Mouse (Mus musculus): Measurements from ENCODE around the gene Hlx.

DNA sequence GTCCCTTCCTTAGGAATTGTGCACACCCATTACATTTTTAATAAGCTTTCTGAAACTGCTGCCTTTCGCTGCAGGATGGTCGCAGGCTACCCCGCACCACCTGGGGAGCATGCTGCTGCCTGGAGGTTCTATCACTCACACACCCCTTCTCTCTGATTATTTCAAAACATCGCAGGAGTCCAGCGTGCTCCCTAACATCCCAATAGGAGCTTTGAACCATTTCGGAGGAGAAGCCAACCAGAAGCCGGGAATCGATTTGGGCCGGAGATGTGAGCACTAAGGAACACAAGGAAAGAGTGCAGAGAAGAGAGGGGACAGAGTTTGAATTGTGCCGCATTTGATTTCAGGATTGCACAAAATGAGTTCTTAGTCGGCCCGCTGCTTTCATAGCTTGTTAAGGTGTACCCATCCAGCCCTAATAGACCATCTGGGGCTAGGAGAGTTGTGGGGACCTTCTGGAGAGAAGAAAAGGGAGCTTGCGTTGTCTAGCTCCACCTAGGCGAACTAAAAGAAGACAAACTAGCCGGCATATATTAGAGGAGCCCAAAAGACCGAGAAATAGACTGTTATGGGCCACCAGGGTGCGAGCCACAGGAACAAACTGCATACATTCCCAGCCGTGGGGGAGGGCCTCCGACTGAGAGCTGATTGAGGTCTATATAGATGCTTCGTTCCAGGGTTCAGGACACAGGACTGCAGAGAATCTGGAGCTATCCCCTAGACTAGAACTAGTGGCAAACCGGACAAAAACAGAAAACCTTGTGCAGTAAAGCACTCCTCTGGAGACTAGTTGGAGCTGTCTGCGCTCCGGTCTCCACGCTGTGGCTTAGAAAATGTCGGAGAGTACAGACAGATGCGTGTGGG is 12.0 kb downstream of the Hlx start:
- TF ChIP-seq CTCF (IDR thresholded peaks at IDR 0.05; ENCODE audit: control insufficient read depth, insufficient read depth, insufficient read length) (no peak), MYOG (IDR thresholded peaks at IDR 0.05; ENCODE audit: control insufficient read depth, extremely low read depth, insufficient read length) (no peak)
